8 mouse cellular contexts compared by ENCODE assay signal in genomic region chr4:143213175-143213479, GRCm38 (mm10). TPM values are rescaled to one million over a fixed set of nuclear protein-coding genes. Genes with fewer than 3 reads are reported as not detected.
DNase-seq lines count a peak whose midpoint lies in the region; ATAC-seq and TF ChIP-seq lines count a peak whose summit lies in the region.

No protein-coding gene starts in this region.

- DNase-seq in layer of hippocampus, adult 2 months (ENCODE audit: low spot score in 2 of 2): no peak
- no peak for DNase-seq in layer of hippocampus, adult 8-10 months (ENCODE audit: low spot score in 2 of 2)
- no peak for DNase-seq in intestine, embryonic 14.5 days (ENCODE audit: low spot score)
- no peak for DNase-seq in retina, embryonic 14.5 days (ENCODE audit: low spot score)
- DNase-seq in c-Kit-positive CD71-positive TER-119-positive erythroid progenitor cells, embryonic 14.5 days (ENCODE audit: low spot score): no peak
- DNase-seq in kidney, adult 11 months: no peak

- no peaks in the 10 kb centered on the region for H3K27me3 ChIP-seq in embryonic facial prominence, embryonic 13.5 days
- no peaks in the 10 kb centered on the region for H3K27me3 ChIP-seq in intestine, embryonic 14.5 days (replicated peaks; ENCODE audit: control insufficient read depth, insufficient read depth, low read length)

- peaks cover 19% of the 10 kb centered on the region for H3K4me1 ChIP-seq in embryonic facial prominence, embryonic 13.5 days
- H3K4me1 ChIP-seq in intestine, embryonic 14.5 days (replicated peaks; ENCODE audit: control insufficient read depth, insufficient read depth, low read length): peaks cover 8% of the 10 kb centered on the region

- H3K36me3 ChIP-seq in embryonic facial prominence, embryonic 13.5 days: no peaks in the 10 kb centered on the region
- H3K36me3 ChIP-seq in intestine, embryonic 14.5 days (ENCODE audit: control insufficient read depth, insufficient read depth, low read length): no peaks in the 10 kb centered on the region

- TF ChIP-seq CTCF in layer of hippocampus, adult 2 months (conservative IDR thresholded peaks at IDR 0.05): no peak

- peak overlapping the region; percentile 94 for H3K27ac ChIP-seq in layer of hippocampus, adult 2 months
- H3K27ac ChIP-seq in embryonic facial prominence, embryonic 13.5 days: no peak overlapping the region
- peak overlapping the region; percentile 87; the same call in 1 of the 2 replicates for H3K27ac ChIP-seq in intestine, embryonic 14.5 days (ENCODE audit: low read depth)

- no peaks in the 10 kb centered on the region for H3K9me3 ChIP-seq in embryonic facial prominence, embryonic 13.5 days
- H3K9me3 ChIP-seq in intestine, embryonic 14.5 days (ENCODE audit: control insufficient read depth, low read length): no peaks in the 10 kb centered on the region

- 95% methylated on average over 3 of the region's 3 CpGs for WGBS in embryonic facial prominence, embryonic 13.5 days
- 100% methylated on average over 3 of the region's 3 CpGs for WGBS in intestine, embryonic 14.5 days

- ATAC-seq in embryonic facial prominence, embryonic 13.5 days (ENCODE audit: insufficient number of reproducible peaks, insufficient read depth, low FRiP score, low TSS enrichment, low read depth): no peak
- ATAC-seq in intestine, embryonic 14.5 days (replicated peaks; ENCODE audit: low FRiP score, low TSS enrichment, low read depth): no peak
- 0 out of 2 replicates have a peak, but pooled peaks have one; percentile 15 for ATAC-seq in monocyte, adult 5-6 weeks (replicated peaks; ENCODE audit: insufficient number of reproducible peaks, low FRiP score, low TSS enrichment, poor library complexity, severe bottlenecking)

- peak overlapping the region; percentile 80 for H3K4me2 ChIP-seq in embryonic facial prominence, embryonic 13.5 days
- H3K4me2 ChIP-seq in intestine, embryonic 14.5 days (ENCODE audit: low read length): peak overlapping the region; percentile 97

- H3K9ac ChIP-seq in embryonic facial prominence, embryonic 13.5 days: no peak overlapping the region
- no peak overlapping the region for H3K9ac ChIP-seq in intestine, embryonic 14.5 days (ENCODE audit: low read length)

- H3K4me3 ChIP-seq in layer of hippocampus, adult 2 months: peak overlapping the region; percentile 84
- H3K4me3 ChIP-seq in embryonic facial prominence, embryonic 13.5 days: peak overlapping the region; percentile 79
- peak overlapping the region; percentile 78; the same call in 1 of the 2 replicates for H3K4me3 ChIP-seq in intestine, embryonic 14.5 days (ENCODE audit: low read depth, low read length)

RNA-seq across cellular contexts. Expression of gene Prdm2, which starts 0.3 kb away (rescaled TPM):
- total RNA-seq in layer of hippocampus, adult 2 months (2021): 10 to 100 TPM; 45.5 to 49.1 TPM
- total RNA-seq in layer of hippocampus, adult 8-10 months (2022): 10 to 100 TPM; 39.5 to 49.8 (median 45.0) TPM
- polyA plus RNA-seq in embryonic facial prominence, embryonic 13.5 days (2015; fragmentation: Nextera tagmentation; extraction: Ambion mirVana): 14.3 and 17.6 TPM in 2 replicates
- polyA plus RNA-seq in intestine, embryonic 14.5 days (2014; fragmentation: Nextera tagmentation; extraction: Ambion mirVana): 12.4 and 12.5 TPM in 2 replicates
- total RNA-seq in monocyte, adult 5-6 weeks (2017): 26.7 to 41.5 TPM (median 30.2 TPM) in 3 replicates
